Mouse (Mus musculus): ENCODE results near the gene Depdc5. TPM values are rescaled to one million over a fixed set of nuclear protein-coding genes. Genes with fewer than 3 reads are reported as not detected.

Depdc5 gene
- polyA plus RNA-seq, 1 experiment: 15.5 TPM

DNA sequence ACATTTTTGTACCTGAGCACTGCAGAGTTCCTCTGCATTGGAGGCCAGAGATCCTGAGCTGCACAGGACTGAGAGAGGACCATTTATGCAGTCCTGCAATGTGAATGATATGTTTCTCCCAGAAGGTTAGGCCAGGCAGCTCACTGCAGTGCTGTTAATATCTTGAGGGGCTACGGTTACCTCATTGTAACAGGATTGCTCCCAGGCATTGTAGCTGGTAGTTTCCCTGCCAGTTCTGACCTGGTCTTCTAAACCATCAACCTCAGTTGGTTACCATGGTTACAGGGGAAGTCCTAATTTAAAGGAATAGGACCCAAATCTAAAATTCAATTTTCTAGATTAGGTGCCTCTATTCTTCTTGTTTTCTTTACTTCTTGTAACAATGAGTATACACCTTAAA, 121.9 kb downstream of the Depdc5 start:
- Histone ChIP-seq H3K36me3 (ENCODE audit: control insufficient read depth, insufficient read depth) (peaks cover 26% of the 10 kb centered on the region), H3K4me3 (no peak overlapping the region), H3ac (ENCODE audit: control insufficient read depth, insufficient read length) (no peak overlapping the region), H3K79me2 (ENCODE audit: control insufficient read depth, insufficient read depth) (no peaks in the 10 kb centered on the region), H3K4me2 (ENCODE audit: low read depth) (no peak overlapping the region), H3K27me3 (ENCODE audit: control insufficient read depth, insufficient read depth, insufficient read length) (no peaks in the 10 kb centered on the region)
- TF ChIP-seq CEBPB (IDR thresholded peaks at IDR 0.05; ENCODE audit: insufficient read depth, poor library complexity, severe bottlenecking) (no peak), MAX (IDR thresholded peaks at IDR 0.05; ENCODE audit: low read depth) (no peak)

GRCm38 (mm10) chr5:32987873-32988272, 124.4 kb downstream of the Depdc5 start:
- no peak overlapping the region for H3K4me2 ChIP-seq (ENCODE audit: low read depth)
- TF ChIP-seq POLR2AphosphoS2 (IDR thresholded peaks at IDR 0.05; ENCODE audit: insufficient read length, low read depth): no peak
- TF ChIP-seq TCF3 (IDR thresholded peaks at IDR 0.05; ENCODE audit: insufficient read length, low read depth): no peak
- TF ChIP-seq E2F4 (IDR thresholded peaks at IDR 0.05; ENCODE audit: insufficient read depth): no peak
- no peak for TF ChIP-seq CEBPB (IDR thresholded peaks at IDR 0.05; ENCODE audit: insufficient read depth, poor library complexity, severe bottlenecking)
- no peak for TF ChIP-seq POLR2A (IDR thresholded peaks at IDR 0.05; ENCODE audit: insufficient read length, low read depth)
- TF ChIP-seq MYOG (IDR thresholded peaks at IDR 0.05; ENCODE audit: control insufficient read depth in 1 of 3, insufficient read depth in 1 of 3, insufficient read length in 2 of 3, low read depth in 2 of 3): no peak
- TF ChIP-seq SRF (IDR thresholded peaks at IDR 0.05; ENCODE audit: control insufficient read depth, insufficient read length, low read depth): no peak
- TF ChIP-seq USF1 (IDR thresholded peaks at IDR 0.05; ENCODE audit: low read depth): no peak
- peaks cover 18% of the 10 kb centered on the region for H3K36me3 ChIP-seq (ENCODE audit: control insufficient read depth, insufficient read depth)
- H3K27me3 ChIP-seq (ENCODE audit: control insufficient read depth, insufficient read depth, insufficient read length): no peaks in the 10 kb centered on the region
- no peak overlapping the region for H3K4me3 ChIP-seq
- no peaks in the 10 kb centered on the region for H3K79me2 ChIP-seq (ENCODE audit: control insufficient read depth, insufficient read depth)
- no peak overlapping the region for H3ac ChIP-seq (ENCODE audit: control insufficient read depth, insufficient read length)

DNA sequence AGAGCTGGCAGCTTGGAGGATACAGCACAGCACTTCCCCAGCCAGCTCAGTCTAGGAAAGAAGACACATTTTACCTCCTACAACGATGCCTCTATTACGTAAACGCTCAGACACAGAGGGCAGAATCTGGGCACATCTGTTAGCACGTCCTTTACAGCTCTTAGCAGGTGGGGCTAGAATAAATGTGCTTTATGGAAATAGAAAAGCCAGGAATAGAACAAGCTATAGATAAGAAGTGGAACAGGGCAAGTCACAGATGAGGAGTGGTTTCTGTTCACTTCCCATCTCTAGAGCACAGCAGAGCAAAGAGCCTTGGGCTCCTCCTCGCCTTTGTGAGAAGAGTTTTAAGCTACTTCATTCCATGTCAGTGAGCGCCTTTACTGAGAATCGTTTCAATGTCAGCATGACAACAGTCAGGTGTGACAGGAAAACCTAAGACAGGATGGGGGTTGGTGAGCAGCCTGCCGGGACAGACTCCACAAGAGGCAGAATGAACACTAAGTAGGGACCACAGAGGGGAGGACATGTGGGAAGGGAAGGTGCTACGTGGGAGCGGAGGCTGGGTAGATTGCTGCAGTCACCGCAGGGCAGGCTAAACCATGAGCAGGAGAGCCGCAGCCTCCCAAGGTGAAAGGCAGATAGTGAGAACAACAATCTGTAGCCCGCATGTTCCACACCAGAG, 126.6 kb downstream of the Depdc5 start:
- TF ChIP-seq POLR2AphosphoS2 (IDR thresholded peaks at IDR 0.05; ENCODE audit: insufficient read length, low read depth): no peak
- no peak for TF ChIP-seq TCF3 (IDR thresholded peaks at IDR 0.05; ENCODE audit: insufficient read length, low read depth)
- no peak for TF ChIP-seq MAX (IDR thresholded peaks at IDR 0.05; ENCODE audit: low read depth)
- TF ChIP-seq POLR2A (IDR thresholded peaks at IDR 0.05; ENCODE audit: insufficient read length, low read depth): no peak
- no peak for TF ChIP-seq TCF12 (IDR thresholded peaks at IDR 0.05; ENCODE audit: insufficient read depth, poor library complexity, severe bottlenecking)
- no peak for TF ChIP-seq REST (IDR thresholded peaks at IDR 0.05; ENCODE audit: insufficient read depth, insufficient read length)
- TF ChIP-seq MYOG (IDR thresholded peaks at IDR 0.05; ENCODE audit: control insufficient read depth in 1 of 3, insufficient read depth in 1 of 3, insufficient read length in 2 of 3, low read depth in 2 of 3): no peak
- no peak for TF ChIP-seq E2F4 (IDR thresholded peaks at IDR 0.05; ENCODE audit: insufficient read depth)
- Histone ChIP-seq H3K4me3 (no peak overlapping the region), H3K36me3 (ENCODE audit: control insufficient read depth, insufficient read depth) (peaks cover 10% of the 10 kb centered on the region), H3K4me2 (ENCODE audit: low read depth) (no peak overlapping the region), H3ac (ENCODE audit: control insufficient read depth, insufficient read length) (no peak overlapping the region), H3K79me2 (ENCODE audit: control insufficient read depth, insufficient read depth) (no peaks in the 10 kb centered on the region), H3K27me3 (ENCODE audit: control insufficient read depth, insufficient read depth, insufficient read length) (no peaks in the 10 kb centered on the region)

DNA sequence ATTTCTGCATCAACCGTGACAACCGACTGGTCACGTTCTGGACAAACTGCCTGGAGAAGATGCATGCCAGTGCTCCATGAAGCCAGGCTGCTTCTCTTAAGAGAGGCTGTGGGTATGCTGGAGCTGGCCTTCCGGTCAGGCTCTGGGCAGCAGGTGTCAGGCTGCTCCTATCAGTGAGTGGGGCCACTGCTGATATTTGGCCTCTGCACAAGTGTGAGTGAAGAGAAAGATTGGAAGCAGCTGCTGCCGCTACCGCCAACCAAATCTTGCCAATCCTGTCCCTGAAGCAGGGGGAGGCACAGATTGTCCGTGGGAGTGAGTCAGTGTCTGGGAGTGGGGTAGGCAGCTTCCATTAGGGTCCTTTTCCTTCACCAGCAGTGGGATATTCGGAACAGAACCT, 127.7 kb downstream of the Depdc5 start:
- no peak overlapping the region for H3ac ChIP-seq (ENCODE audit: control insufficient read depth, insufficient read length)
- peaks cover 8% of the 10 kb centered on the region for H3K36me3 ChIP-seq (ENCODE audit: control insufficient read depth, insufficient read depth)
- H3K27me3 ChIP-seq (ENCODE audit: control insufficient read depth, insufficient read depth, insufficient read length): peaks cover 6% of the 10 kb centered on the region
- no peak overlapping the region for H3K4me2 ChIP-seq (ENCODE audit: low read depth)
- H3K79me2 ChIP-seq (ENCODE audit: control insufficient read depth, insufficient read depth): no peaks in the 10 kb centered on the region
- no peak overlapping the region for H3K4me3 ChIP-seq
- TF ChIP-seq POLR2AphosphoS2 (IDR thresholded peaks at IDR 0.05; ENCODE audit: insufficient read length, low read depth) (no peak), TCF12 (IDR thresholded peaks at IDR 0.05; ENCODE audit: insufficient read depth, poor library complexity, severe bottlenecking) (no peak), MYOG (IDR thresholded peaks at IDR 0.05; ENCODE audit: control insufficient read depth in 1 of 3, insufficient read depth in 1 of 3, insufficient read length in 2 of 3, low read depth in 2 of 3) (peak in 2 of 3 experiments; percentile 63 to 65), MYOD1 (IDR thresholded peaks at IDR 0.05; ENCODE audit: control insufficient read depth in 1 of 3, insufficient read length in 2 of 3, low read depth in 2 of 3) (peak in 2 of 3 experiments; percentile 28 to 73), E2F4 (IDR thresholded peaks at IDR 0.05; ENCODE audit: insufficient read depth) (no peak), REST (IDR thresholded peaks at IDR 0.05; ENCODE audit: insufficient read depth, insufficient read length) (no peak), POLR2A (IDR thresholded peaks at IDR 0.05; ENCODE audit: insufficient read length, low read depth) (no peak), MAX (IDR thresholded peaks at IDR 0.05; ENCODE audit: low read depth) (no peak), TCF3 (IDR thresholded peaks at IDR 0.05; ENCODE audit: insufficient read length, low read depth) (no peak), SRF (IDR thresholded peaks at IDR 0.05; ENCODE audit: control insufficient read depth, insufficient read length, low read depth) (no peak), USF1 (IDR thresholded peaks at IDR 0.05; ENCODE audit: low read depth) (no peak), CEBPB (IDR thresholded peaks at IDR 0.05; ENCODE audit: insufficient read depth, poor library complexity, severe bottlenecking) (no peak)

- peaks cover 10% of the 10 kb centered on the region for H3K27me3 ChIP-seq (ENCODE audit: control insufficient read depth, insufficient read depth, insufficient read length)
- no peak overlapping the region for H3ac ChIP-seq (ENCODE audit: control insufficient read depth, insufficient read length)
- H3K36me3 ChIP-seq (ENCODE audit: control insufficient read depth, insufficient read depth): no peaks in the 10 kb centered on the region
- no peak overlapping the region for H3K4me3 ChIP-seq
- no peak overlapping the region for H3K4me2 ChIP-seq (ENCODE audit: low read depth)
- H3K79me2 ChIP-seq (ENCODE audit: control insufficient read depth, insufficient read depth): no peaks in the 10 kb centered on the region
- TF ChIP-seq REST (IDR thresholded peaks at IDR 0.05; ENCODE audit: insufficient read depth, insufficient read length): no peak
- TF ChIP-seq POLR2A (IDR thresholded peaks at IDR 0.05; ENCODE audit: insufficient read length, low read depth): no peak
- TF ChIP-seq MYOG (IDR thresholded peaks at IDR 0.05; ENCODE audit: control insufficient read depth in 1 of 3, insufficient read depth in 1 of 3, insufficient read length in 2 of 3, low read depth in 2 of 3): no peak
- TF ChIP-seq TCF3 (IDR thresholded peaks at IDR 0.05; ENCODE audit: insufficient read length, low read depth): no peak
- no peak for TF ChIP-seq MYOD1 (IDR thresholded peaks at IDR 0.05; ENCODE audit: control insufficient read depth in 1 of 3, insufficient read length in 2 of 3, low read depth in 2 of 3)
- TF ChIP-seq USF1 (IDR thresholded peaks at IDR 0.05; ENCODE audit: low read depth): no peak
- TF ChIP-seq E2F4 (IDR thresholded peaks at IDR 0.05; ENCODE audit: insufficient read depth): no peak
- TF ChIP-seq MAX (IDR thresholded peaks at IDR 0.05; ENCODE audit: low read depth): no peak
- no peak for TF ChIP-seq CEBPB (IDR thresholded peaks at IDR 0.05; ENCODE audit: insufficient read depth, poor library complexity, severe bottlenecking)
- TF ChIP-seq POLR2AphosphoS2 (IDR thresholded peaks at IDR 0.05; ENCODE audit: insufficient read length, low read depth): no peak
Observed at GRCm38 (mm10) chr5:32994471-32994870, 131.0 kb downstream of the Depdc5 start.

Data from myocyte (in vitro differentiated cells).